Mouse (Mus musculus) right cerebral cortex, postnatal 36 days (tissue): ENCODE data around the gene Tkt.
"Not testable (repeated sequence)": the region's sequence is repeated elsewhere in the genome, so short reads cannot be mapped to it uniquely, and the experiment has no call there.

ENCODE experiments used
- DNase-seq, 2 experiments: peaks; one replicate each; pipeline ENCODE4 v3.0.0; 2022; ENCODE audit warnings: low spot score in 2 of 2, mixed read lengths in 1 of 2

The Tkt gene

DNA sequence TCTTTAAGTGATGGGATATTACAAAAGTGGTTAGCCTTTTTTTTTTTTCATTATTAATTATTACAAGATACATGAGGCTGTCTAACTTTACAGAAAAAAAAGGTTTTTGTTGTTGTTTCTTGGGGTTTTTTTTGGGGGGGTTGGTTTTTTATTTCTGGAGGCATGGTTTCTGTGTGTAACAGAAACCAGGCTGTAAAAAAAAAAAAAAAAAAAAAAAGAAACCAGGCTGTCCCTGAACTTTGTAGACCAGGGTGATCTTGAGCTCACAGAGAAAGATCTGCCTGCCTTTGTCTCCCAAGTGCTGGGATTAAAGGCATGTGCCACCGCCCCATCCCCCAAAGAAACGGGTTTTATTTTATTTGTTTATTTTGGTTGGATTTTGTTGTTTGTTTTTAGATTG is 3.8 kb downstream of the Tkt start:
- no peak for DNase-seq

- DNase-seq, result no peak
These were observed 5.0 kb downstream of the Tkt start for GRCm38 (mm10) chr14:30553185-30553584.

GRCm38 (mm10) chr14:30556651-30557050 is 8.5 kb downstream of the Tkt start:
- no peak for DNase-seq

DNA sequence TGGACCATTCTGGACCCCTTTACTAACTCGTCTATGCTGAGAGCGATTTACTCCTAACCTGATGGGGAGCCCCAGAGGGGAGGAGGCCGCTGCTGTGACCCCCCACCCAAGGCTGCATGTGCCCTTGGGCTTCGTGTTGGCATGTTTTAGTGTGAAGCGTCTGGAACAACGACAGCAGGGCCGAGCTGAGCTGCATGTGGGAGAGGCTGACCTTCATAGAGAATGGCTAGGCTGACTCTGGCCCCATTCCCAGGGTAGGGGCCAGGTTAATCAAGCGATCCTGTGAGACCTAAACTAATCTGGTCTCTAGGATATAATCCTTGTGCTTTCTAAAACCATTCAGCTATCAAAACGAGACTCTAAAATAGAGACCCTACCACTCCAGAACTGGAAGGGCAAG is 9.6 kb downstream of the Tkt start:
- no peak for DNase-seq

DNA sequence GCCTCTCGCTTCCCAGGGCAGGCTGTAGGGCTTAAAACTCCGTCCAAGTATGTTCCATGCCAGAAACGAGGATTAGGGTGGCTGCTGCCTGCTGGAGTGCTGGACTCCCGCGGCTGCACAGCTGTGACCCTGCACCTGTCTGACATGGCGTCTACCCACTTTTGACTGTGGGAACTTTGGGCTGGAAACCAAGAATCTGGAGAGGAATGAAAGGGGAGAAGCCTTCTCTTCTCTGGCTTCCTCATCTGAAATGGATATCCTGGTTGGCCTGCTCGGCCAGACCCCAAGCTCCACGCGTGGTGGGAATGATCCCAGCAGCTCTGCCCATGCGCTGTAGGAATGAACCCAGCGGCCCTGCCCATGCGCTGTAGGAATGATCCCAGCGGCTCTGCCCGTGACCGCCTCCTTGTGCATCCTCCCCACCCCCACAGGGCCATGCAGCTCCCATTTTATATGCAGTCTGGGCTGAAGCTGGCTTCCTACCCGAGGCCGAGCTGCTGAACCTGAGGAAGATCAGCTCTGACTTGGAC is 11.2 kb downstream of the Tkt start:
- no peak for DNase-seq

DNA sequence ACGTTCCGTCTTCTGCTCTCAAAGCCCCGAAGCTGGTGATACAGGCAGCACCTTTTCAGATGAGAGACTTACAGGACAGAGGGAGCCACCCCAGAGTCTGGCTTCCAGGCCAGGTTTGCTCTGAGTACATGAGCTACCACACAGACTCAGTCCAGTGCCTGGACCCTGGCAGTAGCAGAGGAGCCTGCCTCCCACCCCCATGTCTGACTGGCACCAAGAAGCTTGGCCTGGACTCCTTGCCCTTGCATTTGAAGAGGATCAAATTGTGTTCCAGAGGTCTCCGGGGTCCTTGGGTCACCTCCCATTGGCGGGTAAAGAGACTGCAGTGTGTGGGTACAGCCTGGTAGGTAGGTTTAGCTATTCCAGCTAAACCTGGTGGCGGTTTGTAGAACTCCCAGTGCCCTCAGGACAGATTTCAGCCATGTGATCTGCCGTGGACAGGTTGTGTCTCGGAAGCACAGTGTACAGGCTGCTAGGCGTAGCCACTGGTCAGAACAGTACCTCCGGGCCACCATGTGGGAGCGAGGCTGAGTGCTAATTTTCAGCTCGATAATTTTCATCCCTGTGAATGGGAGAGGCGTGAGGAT is 12.7 kb downstream of the Tkt start:
- DNase-seq, result no peak

- no peak for DNase-seq
These were observed 13.5 kb downstream of the Tkt start for GRCm38 (mm10) chr14:30561470-30562187.

GRCm38 (mm10) chr14:30562343-30562742 is 14.2 kb downstream of the Tkt start:
- DNase-seq, result no peak

DNA sequence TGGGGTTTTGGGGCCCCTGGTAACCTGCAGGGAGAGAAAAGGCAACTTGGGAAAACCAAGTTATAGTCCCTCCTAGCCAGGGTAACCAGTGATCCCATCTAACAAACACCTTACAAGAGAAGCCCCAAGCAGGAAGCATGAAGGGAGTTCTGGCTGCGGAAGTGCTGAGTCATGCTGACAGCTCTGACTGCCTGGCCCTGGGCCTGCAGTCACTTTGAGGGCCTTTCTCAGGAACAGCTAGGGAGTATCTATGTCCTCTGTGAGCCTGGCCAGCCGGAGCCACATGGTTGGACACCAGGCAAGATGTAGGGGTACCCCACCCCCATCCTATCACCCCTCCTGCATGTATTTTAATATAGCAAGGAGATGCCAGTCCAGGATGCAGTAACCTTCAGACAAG is 16.3 kb downstream of the Tkt start:
- DNase-seq, result peak in 1 of 2 experiments; percentile 25

- no peak for DNase-seq
These were observed 18.2 kb downstream of the Tkt start for GRCm38 (mm10) chr14:30566317-30566716.

- no peak for DNase-seq
These were observed 19.9 kb downstream of the Tkt start for GRCm38 (mm10) chr14:30568016-30568415.

- DNase-seq, result no peak
These were observed 22.1 kb downstream of the Tkt start for GRCm38 (mm10) chr14:30570303-30570702.

GRCm38 (mm10) chr14:30572253-30572652 is 24.1 kb downstream of the Tkt start:
- no peak for DNase-seq

GRCm38 (mm10) chr14:30573235-30573634 is 25.1 kb downstream of the Tkt start:
- DNase-seq, result no peak

GRCm38 (mm10) chr14:30573983-30574584 is 25.9 kb downstream of the Tkt start:
- DNase-seq, result peak; percentile 48 to 58

GRCm38 (mm10) chr14:30575791-30576190 is 27.6 kb downstream of the Tkt start:
- no peak for DNase-seq

- DNase-seq, result no peak
These were observed 28.1 kb downstream of the Tkt start for GRCm38 (mm10) chr14:30576260-30576659.

GRCm38 (mm10) chr14:30577303-30578062 is 29.3 kb downstream of the Tkt start:
- DNase-seq, result not testable (repeated sequence)

GRCm38 (mm10) chr14:30579180-30579579 is 31.0 kb downstream of the Tkt start:
- no peak for DNase-seq

DNA sequence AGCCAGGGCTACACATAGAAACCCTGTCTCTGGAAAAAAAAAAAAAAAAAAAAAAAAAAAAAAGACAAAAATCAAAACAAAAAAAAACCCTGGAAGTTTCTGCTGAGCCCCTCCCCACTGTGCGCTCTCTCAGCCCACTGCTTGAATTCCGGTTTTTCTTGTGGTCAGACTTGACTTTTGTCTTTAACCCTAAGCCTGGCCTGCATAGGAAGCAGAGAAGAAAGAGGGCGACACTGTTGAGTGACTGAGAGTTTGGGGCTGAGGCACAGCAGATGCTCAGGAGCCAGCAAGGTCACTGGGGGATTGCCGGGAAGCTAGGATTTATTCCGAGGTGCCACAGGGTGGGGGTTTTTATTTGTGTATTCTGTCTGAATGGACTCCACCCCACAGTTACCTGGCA is 31.7 kb downstream of the Tkt start:
- DNase-seq, result no peak

GRCm38 (mm10) chr14:30581238-30581637 is 33.1 kb downstream of the Tkt start:
- no peak for DNase-seq

DNA sequence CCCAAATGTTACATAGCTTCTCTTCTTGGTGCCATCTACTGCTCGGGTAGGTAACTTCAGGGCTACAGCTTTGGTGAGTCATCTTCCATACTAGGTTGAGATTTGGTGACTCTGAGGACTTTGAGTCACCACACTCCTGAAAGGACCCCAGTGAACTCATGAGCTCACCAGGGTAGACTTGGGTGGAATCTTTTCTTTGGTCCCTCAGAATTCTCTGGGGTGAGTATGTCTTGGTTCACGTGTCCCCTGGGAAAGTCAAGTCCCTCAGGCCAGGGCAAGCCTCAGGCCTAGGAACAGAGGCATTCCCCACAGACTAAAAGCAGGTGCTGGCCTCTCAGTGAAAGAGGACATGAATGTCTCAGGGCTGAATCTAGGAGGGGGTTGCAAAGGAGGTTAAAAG is 35.9 kb downstream of the Tkt start:
- no peak for DNase-seq
